Mouse (Mus musculus) left cerebral cortex, postnatal 36 days (tissue): ENCODE results near the gene Zfp987. TPM values are rescaled to one million over a fixed set of nuclear protein-coding genes. Genes with fewer than 3 reads are reported as not detected.
"Not testable (repeated sequence)": the region's sequence is repeated elsewhere in the genome, so short reads cannot be mapped to it uniquely, and the experiment has no call there.

Experiments used
- DNase-seq, 2 experiments: peaks; one replicate each; pipeline ENCODE4 v3.0.0; 2021 to 2022; ENCODE audit warnings: low spot score in 2 of 2, mixed read lengths in 1 of 2
- intact Hi-C: fragments of 180-260 bp; cut with DNase I; formaldehyde crosslinking; loops from one replicate; pipeline ENCODE4 v1.15.1; 2025
- total RNA-seq, 2 experiments: library from RNA; stranded (reverse); gene quantifications; 2 replicates each; pipeline ENCODE4 v1.2.3; 2021

Zfp987 gene
- total RNA-seq: not detected

GRCm38 (mm10) chr4:146096998-146097397, at the start of gene Zfp987:
Zfp987 (plus strand) TSS chr4:146097298.
- intact Hi-C loops, DNase-seq: not testable (repeated sequence)

DNA sequence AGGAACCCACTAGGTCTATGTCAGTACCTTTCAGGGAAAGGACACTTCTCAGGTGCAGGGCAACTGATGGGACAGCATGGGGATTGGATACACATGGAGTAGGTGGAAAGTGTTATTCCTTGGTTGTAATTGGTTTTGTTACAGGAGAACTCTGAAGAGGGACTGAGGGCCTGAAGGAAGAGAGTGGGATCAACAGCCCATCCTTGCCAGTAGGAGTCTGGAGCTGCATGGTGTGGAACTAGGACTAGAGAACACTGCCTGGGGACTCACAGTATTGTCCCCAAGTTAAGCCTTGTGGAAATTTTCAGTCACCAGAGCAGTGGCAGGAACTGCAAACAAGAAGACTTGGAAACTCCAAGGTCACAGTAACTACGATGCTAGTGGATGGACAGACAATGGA, 44.6 kb upstream of the Zfp987 start:
- intact Hi-C loops, DNase-seq: not testable (repeated sequence)

- intact Hi-C loops, DNase-seq: not testable (repeated sequence)
These were observed 43.7 kb upstream of the Zfp987 start for GRCm38 (mm10) chr4:146053445-146053844.

DNA sequence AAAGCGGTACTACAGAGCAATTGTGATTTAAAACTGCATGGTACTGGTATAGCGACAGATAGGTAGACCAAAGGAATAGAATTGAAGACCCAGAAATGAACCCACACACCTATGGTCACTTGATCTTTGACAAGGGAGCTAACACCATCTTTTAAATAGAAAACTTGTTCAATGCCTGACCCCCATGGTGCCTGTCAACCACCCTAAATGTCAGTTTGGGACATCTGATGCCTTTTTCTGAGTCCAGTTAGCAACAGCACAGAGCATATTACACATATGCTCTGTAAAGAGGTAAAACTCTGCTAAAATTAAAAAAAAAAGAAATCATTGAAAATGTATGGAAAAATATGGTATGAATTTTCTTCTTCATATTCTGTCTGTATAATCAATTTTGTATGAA, 41.8 kb upstream of the Zfp987 start:
- intact Hi-C loops: no loop called here

DNA sequence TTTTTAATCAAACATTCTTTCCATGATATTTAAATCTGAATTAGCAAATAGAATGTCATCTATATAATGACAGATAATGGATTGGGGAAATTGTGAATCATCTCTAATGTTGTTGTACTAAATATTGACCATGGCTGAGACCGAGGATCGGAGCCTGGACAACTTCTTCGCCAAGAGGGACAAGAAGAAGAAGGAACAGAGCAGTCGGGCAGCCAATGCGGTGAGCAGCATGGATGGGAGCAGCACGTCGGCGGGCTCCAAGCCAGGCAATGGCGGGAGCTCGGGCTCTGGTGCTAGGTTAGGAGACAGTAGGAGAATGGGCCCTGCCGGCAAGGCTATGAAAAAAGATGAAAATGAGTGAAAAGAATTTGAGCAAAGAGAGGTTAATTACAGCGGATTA, 38.5 kb upstream of the Zfp987 start:
- intact Hi-C loops, DNase-seq: not testable (repeated sequence)

More for the DNA sequence above, 41.8 kb upstream of the Zfp987 start:
- DNase-seq: no peak

DNA sequence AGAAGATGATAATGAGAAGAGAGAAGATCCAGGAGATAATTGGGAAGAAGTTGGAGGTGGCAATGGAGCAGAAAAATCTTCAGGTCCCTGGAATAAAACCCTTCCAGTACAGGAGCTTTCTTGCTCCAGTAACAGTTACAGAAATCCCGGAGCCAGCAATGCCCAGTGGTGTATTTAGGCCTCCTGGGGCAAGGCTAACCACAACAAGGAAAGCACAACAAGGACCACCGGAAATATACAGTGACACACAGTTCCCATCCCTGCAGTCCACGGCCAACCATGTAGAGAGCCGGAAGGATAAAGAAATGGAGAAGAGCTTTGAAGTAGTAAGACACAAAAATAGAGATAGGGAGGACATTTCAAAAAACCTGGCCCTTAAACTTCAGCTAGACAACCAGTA, 38.0 kb upstream of the Zfp987 start:
- intact Hi-C loops, DNase-seq: not testable (repeated sequence)

DNA sequence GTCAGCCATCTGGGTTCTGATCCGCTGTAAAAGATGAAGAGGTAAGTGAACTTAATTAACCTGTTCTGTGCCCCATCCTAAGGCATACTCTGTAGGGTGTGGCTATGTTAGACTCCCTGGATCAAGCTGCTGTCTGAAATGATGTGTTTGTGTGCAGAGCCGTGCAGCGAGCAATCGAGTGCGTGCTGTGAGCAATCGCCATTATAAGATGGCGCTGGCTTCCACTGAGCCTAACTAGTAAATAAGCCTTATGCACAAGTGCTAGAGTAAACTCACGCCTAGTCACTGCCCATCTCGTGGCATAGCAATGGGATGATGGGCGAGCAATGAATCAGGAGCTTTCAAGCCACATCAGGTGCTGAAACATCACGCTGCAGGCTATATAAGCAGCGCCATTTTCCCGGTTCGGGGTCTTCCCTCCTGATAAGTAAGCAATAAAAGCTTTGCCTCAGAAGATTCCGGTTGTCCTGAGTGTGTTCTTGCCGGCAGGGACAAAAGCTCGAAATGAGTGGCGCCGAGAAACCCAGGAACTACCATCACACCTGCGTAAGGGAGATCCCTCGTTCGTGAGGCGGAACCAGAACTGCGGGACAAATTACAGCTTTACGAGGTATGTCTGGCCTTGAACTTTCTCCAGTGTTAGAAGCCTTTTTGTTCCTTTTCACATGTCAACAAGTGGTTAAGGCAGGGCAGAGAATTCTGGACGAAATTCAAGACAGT, 37.0 kb upstream of the Zfp987 start:
- intact Hi-C loops, DNase-seq: not testable (repeated sequence)

DNA sequence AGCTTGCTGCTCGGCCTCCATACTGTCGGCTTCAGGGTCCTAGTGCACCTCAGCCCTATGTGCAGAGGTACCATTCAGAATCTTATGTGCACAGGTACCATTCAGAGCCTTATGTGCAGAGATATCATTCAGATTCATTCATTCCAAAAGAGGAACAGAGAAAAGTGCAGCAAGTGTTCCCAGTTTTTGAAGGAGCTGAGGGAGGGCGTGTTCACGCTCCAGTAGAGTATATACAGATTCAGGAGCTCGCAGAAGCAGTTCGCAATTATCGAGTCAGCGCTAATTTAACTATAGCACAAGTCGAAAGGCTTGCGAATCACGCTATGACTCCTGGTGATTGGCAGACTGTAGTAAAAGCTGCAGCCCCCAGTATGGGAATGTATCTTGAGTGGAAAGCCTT, 36.0 kb upstream of the Zfp987 start:
- DNase-seq, intact Hi-C loops: not testable (repeated sequence)

- intact Hi-C loops: not testable (repeated sequence)
These were observed 35.1 kb upstream of the Zfp987 start for GRCm38 (mm10) chr4:146062021-146062420.

GRCm38 (mm10) chr4:146063001-146063400, 34.1 kb upstream of the Zfp987 start:
- intact Hi-C loops, DNase-seq: not testable (repeated sequence)

More at GRCm38 (mm10) chr4:146062021-146062420, 35.1 kb upstream of the Zfp987 start:
- DNase-seq: not testable (repeated sequence)

DNA sequence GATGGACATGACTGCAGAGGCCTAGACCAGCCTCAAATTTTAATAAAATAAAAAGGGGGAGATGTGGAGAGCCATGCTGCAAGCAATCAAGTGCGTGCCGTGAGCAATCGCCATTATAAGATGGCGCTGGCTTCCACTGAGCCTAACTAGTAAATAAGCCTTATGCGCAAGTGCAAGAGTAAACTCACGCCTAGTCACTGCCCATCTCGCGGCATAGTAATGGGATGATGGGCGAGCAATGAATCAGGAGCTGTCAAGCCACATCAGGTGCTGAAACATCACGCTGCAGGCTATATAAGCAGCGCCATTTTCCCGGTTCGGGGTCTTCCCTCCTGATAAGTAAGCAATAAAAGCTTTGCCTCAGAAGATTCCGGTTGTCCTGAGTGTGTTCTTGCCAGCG, 33.5 kb upstream of the Zfp987 start:
- intact Hi-C loops: not testable (repeated sequence)

GRCm38 (mm10) chr4:146064807-146065206, 32.3 kb upstream of the Zfp987 start:
- intact Hi-C loops: not testable (repeated sequence)

More for the DNA sequence above, 33.5 kb upstream of the Zfp987 start:
- not testable (repeated sequence) for DNase-seq

GRCm38 (mm10) chr4:146066932-146067580, 30.0 kb upstream of the Zfp987 start:
- intact Hi-C loops, DNase-seq: not testable (repeated sequence)

More at GRCm38 (mm10) chr4:146064807-146065206, 32.3 kb upstream of the Zfp987 start:
- DNase-seq: not testable (repeated sequence)

DNA sequence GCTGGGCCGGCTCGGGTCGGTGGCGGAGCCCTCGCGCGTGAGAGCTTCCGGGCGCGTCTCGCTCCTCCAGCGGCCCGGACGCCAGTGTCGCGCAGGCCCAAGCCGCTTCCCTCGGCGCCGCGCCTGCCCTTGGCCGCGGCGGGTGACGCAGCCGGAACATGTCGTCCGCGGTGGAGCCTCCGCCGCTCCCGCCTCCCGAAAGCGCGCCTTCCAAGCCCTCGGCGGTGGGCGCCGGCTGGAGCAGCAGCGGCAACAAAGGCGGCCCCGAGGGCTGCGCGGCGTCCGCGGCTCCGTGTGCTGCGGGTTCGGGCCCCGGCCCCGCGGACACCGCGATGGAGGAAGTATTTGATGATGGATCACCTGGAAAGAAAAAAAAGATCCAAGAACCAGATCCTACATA, 29.5 kb upstream of the Zfp987 start:
- intact Hi-C loops, DNase-seq: not testable (repeated sequence)

DNA sequence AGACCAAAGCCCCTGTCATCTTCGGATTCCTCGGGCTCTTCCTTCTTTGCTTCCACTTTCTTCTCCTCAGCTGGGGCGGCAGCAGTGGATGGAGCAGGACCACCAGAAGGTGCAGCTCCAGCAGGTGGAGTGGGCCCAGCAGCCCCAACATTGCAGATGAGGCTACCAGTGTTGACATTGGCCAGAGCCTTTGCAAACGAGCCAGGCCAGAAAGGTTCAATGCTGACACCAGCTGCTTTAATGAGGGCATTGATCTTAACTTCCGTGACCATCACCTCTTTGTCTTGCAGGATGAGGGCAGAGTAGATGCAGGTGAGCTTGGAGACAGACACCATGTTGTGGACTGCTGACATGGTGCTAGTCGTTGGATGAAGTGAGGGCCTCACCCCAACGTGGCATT, 23.8 kb upstream of the Zfp987 start:
- DNase-seq, intact Hi-C loops: not testable (repeated sequence)

- intact Hi-C loops, DNase-seq: not testable (repeated sequence)
These were observed 4.3 kb downstream of the Zfp987 start for GRCm38 (mm10) chr4:146101448-146101847.

DNA sequence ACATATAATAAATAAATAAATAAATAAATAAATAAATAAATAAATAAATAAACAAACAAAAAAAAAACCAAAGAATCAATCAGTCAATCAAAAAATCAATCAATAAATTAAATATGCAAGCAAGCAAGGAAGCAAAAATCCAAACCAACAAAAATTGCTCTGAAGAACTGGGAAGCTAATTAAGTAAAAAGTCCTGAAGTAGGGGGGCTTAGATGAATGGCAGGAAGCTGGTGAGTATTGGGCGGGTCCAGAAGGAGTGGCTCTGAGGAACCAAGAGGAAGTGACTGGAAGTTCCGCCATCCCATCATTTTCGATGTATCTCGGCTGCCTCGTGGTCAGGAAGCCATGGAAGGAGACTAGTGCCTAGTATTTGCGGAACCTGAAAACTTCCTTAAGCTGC, 59.4 kb downstream of the Zfp987 start, which contains the start of gene Zfp600:
Gene Zfp600 (plus strand): TSS at position 301 of the 400 bp plus-strand sequence.
- not testable (repeated sequence) for DNase-seq

DNA sequence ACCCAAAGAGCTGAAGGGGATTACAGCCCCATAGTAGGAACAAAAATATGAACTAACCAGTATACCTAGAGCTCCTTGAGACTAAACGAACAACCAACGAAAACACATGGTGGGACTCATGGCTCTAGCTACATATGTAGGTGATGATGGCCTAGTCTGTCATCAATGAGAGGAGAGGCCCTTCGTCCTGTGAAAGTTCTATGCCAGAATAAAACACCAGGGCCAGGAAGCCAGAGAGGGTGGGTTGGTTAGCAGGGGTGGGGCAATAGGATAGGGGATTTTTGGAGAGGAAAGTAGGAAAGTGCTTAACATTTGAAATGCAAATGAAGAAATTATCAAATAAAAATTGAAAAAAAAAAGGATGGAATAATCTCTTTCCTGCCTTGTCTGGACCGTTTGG, 65.8 kb downstream of the Zfp987 start:
- DNase-seq, intact Hi-C loops: not testable (repeated sequence)

More for the DNA sequence above, 59.4 kb downstream of the Zfp987 start, which contains the start of gene Zfp600:
- intact Hi-C loops: not testable (repeated sequence)

DNA sequence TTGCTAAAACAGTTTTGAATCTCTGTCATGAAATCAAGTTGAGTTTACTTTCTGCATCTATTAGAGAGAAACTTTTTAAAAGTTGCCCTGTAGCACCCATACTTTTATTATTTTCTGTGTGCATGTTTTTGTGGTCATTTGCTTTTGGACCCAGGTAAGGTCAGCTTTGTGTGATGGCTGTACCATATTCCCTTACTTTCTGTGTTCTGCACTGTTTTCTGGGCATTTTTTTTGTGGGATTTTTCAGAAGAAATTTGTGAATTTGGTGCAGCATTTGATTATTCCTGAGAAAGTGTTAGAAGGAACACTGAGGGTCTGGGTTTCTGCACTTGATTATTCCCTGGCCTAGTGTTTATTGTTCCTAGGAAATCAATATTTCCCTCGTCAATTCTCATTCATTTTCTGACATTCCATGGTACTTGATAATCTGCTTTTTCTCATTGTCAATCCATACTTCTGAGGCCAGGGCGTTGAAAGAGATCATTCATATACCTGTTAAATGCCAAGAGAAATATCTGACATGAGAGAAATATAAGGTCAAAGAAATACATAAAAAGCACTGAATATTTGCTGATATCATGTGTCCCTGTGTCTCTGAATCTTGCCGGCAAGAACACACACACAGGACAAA, 70.2 kb downstream of the Zfp987 start:
- DNase-seq, intact Hi-C loops: not testable (repeated sequence)
